Mouse (Mus musculus) lung, postnatal 14 days (tissue): ENCODE results near the gene Srrt.
"Not testable (repeated sequence)": the region's sequence is repeated elsewhere in the genome, so short reads cannot be mapped to it uniquely, and the experiment has no call there.

Experiments
- DNase-seq: peaks from one replicate; pipeline ENCODE4 v3.0.0; 2021

The Srrt gene

DNA sequence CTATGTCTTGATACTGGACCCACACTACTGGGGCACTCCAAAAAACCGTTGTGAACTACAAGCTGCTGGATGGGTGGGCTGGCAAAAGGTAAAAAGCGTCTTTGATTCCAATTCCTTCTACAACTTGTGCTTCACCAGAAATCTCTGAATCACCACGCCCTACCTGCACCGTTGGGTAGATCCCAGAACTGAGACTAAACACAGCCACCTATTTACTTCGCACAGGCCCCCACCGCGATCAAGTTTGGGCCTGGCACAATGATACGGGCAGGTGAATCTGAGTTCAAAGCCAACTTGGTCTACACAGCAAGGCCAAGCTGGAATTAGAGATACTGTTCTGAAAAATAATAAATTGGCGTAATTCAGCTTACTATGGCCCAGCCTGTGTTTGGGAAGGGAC, 12.2 kb downstream of the Srrt start:
- no peak for DNase-seq

DNA sequence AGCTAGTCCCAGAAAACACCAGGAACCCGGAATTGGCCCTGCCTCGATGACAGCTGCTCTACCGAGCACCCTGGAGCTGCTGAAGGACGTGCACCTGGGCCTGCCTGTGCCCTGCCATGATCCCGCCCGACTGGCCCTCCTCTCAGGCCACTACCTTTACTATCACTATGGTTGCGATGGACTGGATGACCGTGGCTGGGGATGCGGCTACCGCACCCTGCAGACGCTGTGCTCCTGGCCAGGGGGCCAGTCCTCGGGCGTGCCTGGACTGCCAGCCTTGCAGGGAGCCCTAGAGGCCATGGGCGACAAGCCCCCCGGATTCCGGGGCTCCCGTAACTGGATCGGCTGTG, 12.8 kb downstream of the Srrt start:
- no peak for DNase-seq

DNA sequence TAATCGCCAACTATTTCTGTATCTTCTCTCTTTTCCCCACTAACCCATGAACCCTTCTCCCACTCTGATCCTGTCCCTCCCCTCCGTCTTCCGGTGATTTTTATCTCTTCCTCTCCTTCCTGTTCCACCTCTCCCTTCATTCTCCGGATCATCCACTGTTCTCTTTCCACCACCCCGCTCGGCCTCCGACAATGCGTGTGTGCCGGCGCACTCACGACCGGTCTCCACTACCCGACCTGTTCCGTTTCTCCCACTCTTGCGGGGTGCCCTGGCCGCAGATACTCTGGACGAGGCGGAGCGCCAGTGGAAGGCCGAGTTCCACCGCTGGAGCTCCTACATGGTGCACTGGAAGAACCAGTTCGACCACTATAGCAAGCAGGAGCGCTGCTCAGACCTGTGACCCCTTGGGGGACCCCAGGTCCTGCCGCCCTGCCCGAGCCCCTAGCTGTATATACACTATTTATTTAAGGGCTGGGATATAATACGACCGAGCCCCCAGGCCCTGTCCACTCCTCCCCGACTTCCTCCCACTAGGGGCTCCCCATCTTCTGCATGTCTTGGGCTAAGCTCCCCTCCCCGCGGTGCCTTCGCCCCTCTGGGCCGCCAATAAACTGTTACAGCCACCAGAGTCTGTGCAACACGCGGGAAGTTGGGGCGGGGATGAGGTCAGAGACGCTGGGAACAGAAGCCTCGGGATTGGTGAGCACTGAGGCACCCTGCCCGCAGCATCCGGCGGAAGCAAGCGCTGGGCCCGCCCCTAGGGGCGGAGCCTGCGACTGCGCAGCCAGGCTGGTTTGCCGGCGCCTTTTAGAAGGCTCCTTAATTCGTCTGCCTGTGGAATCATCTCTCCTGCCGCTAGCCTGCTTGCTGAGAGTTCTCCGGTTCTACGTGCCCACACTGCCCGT, 13.4 kb downstream of the Srrt start, which contains the start of gene Ufsp1:
Ufsp1 (plus strand) TSS at position 791 of the 905 bp plus-strand sequence.
- peak; percentile 94 for DNase-seq

DNA sequence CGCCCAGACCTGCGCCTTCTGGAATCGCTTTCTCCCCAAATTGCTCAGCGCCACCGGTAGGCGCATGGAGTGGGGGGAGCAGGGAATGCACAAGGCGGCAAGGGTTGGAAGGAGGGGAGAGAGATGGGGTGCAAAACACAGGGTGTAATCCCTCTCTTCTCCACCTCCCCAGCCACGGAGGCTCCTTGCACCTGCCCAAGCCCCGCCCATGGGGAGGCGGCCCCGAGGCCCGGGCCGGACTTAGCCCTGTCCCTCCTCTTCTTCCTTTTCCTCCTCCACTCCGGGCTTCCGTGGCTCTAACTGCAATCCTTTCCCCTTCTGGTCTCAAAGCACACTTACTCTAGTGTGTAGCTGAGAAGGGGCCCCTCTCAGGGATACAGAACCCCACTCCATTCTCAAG, 14.2 kb downstream of the Srrt start:
- DNase-seq: peak; percentile 79

DNA sequence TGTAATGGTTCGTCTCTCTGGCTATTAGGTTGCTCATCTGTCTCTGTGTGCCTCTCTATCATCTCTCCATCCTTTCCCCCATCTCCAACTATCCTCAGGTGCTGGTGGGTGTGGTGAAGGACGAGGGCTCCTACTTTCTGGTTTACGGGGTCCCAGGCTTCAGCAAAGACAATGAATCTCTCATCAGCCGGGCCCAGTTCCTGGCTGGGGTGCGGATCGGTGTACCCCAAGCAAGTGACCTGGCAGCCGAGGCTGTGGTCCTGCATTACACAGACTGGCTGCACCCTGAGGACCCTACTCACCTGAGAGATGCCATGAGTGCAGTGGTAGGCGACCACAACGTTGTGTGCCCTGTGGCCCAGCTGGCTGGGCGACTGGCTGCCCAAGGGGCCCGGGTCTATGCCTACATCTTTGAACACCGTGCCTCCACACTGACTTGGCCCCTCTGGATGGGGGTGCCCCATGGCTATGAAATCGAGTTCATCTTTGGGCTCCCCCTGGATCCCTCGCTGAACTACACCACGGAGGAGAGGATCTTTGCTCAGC, 16.0 kb downstream of the Srrt start:
- DNase-seq: no peak

- peak; percentile 78 for DNase-seq
Observed at GRCm38 (mm10) chr5:137290677-137291076, 16.8 kb downstream of the Srrt start.

GRCm38 (mm10) chr5:137289591-137290365, 17.7 kb downstream of the Srrt start:
- DNase-seq: no peak

DNA sequence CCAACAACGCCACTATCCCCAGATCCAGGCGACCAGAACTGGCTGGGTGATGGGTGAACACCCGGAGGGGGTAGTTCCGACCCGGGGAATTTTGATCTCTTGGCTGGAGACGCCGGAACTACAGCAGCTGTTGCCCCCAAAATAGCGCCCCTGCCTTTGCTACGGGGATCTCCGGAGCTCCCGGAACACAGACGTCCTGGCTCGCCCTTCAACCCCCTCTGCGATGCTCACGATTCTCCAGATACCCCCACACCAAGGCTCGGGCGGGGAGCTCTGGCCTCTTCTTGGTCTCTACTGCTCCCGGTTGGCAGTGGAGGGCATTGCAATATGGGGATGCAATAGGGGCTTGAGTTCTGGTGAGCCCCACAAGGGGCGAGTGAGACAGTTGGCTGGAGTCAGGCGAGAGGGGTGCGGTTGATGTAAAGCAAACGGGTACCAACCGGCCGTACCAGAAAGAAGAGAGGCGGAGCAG, 18.4 kb downstream of the Srrt start:
- peak; percentile 25 for DNase-seq

GRCm38 (mm10) chr5:137287953-137288743, 19.3 kb downstream of the Srrt start:
- no peak for DNase-seq

DNA sequence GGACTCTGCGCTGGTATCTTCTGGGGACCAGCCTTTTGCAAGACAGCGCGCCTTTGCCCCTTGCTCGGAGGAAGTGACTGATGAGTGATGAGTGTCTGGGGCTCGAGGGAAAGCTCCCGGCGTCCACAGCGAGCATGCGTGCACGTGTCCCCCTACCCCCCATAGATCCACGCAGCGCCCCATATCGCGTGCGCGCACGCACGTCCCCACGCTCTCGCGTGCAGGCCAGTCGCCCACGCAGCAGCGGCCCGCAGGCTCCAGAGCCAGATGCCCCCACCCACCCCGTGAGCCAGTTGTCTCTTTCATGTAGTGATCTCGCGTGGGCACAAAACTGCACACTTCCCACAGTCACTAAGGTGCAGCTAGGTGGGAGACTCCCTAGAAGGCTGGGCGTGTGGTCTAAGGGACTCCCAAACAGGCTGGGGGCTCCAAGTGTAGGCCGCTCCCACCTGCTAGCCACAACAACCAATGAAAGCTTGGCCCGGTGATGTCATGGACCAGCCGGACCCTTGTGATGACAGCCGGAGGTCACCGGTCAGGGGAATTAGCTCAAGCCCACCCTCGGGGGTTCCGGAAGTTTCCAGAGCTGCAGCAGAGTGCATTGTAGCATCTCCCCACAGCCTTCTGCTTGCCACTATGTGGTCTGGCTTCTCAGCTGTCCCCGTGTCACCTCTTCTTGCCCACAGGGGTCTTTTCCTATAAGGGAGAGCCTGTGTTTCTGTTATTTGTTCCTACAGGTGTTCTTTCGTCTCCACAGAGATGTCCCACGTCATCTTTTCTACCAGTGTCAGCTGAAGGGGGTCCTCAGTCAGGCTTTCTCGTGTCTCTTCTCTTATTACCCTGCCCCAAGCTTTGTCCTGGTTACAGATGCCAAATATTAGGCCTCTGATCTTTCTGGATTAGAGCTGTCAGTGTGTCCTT, 20.2 kb downstream of the Srrt start, which contains the start of gene Ache:
Ache (plus strand) TSS at position 488 of the 921 bp plus-strand sequence.
- DNase-seq: no peak

DNA sequence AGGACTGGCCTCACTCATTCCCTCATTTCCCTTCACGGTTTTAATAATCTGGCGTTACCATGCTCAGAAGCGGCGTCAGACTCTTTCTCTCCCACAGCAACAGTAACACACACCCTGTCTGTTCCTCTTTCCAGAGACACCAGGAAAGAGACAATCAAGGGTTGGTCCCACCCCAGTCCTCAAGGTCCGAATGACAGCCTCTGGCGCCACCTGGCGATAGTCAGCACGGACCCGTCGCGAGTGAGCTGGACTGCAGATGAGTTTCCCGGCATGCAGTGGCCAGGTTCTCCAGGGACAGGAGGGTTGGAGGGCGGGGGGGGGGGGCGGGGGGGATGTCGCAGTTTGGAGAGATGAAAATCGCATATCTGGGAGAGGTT, 20.8 kb downstream of the Srrt start:
- DNase-seq: peak; percentile 92

- DNase-seq: no peak
Observed at GRCm38 (mm10) chr5:137285986-137286385, 21.5 kb downstream of the Srrt start.

GRCm38 (mm10) chr5:137285045-137285444, 22.4 kb downstream of the Srrt start:
- DNase-seq: peak; percentile 60

DNA sequence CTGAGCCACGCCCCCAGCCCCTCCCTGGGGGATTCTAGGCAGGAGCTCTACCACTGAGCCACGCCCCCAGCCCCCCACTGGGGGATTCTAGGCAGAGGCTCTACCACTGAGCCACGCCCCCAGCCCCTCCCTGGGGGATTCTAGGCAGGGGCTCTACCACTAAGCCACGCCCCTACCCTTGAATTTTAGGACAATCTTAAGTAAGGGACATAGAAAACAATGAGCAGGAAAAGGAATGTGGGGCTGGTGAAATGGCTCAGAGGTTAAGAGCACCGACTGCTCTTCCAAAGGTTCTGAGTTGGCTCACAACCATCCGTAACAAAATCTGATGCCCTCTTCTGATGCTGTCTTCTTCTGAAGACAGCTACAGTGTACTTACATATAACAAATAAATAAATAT, 23.1 kb downstream of the Srrt start:
- DNase-seq: not testable (repeated sequence)

- no peak for DNase-seq
Observed at GRCm38 (mm10) chr5:137277360-137278342, 29.8 kb downstream of the Srrt start.

GRCm38 (mm10) chr5:137268131-137268910, 39.2 kb downstream of the Srrt start:
- DNase-seq: no peak

GRCm38 (mm10) chr5:137264787-137265186, 42.7 kb downstream of the Srrt start:
- DNase-seq: no peak

DNA sequence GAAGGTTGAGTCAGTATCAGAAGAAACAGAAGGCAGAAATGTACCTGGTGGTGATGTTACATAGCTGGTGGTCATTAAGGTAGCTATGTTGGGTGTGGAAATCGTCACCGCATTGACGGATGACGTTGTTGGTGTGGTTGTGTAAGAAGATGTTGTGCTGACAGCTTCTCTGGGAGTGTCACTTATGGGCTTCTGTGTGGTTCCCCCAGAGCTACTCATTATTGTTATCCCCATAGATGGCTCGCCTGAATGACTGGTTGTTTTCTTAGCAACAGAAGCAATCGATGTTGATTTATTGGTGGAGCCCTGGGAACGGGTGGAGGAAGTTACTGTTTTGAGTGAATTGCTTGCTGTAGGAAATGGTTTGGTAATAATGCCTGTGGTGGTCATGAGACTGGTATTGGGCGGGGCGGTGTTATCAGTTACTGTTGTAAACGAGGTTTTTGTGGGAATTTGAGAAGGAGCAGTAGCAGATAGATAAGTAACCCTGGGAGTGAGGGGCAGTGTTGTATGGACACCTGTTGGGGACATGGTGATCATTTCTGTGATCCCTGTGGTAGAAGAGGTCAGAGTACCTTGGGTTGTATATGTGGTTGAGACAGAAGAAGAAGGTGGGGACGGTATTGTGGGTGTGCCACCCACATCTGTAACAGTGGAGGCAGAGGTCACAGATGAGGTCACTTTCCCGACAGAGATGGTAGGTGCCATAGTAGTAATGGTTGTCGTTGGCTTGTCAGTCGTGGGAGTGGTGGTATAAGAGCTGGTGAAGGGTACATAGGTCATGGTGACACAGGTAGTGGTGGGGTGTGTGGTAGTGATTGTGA, 43.4 kb downstream of the Srrt start:
- no peak for DNase-seq
